Mouse (Mus musculus) intestine, embryonic 15.5 days (tissue): Measurements from ENCODE around the gene Ipo13. TPM values are rescaled to one million over a fixed set of nuclear protein-coding genes. Genes with fewer than 3 reads are reported as not detected.

Experiments used
- ATAC-seq: fragments of 200-750 bp; cut with Nextera tagmentation; 2 replicates; pipeline ENCODE4 v1.8.0; 2017; ENCODE audit warnings: moderate TSS enrichment, moderate library complexity
- H3K27ac ChIP-seq: fragments of 300-500 bp; sonication (generic); 2 replicates; pipeline ENCODE4 v1.5.1; 2015; ENCODE audit warnings: mild to moderate bottlenecking, inconsistent platforms
- H3K27me3 ChIP-seq: fragments of 300-500 bp; sonication (generic); replicated peaks from 2 replicates; pipeline ENCODE4 v1.6.1; 2015; ENCODE audit warnings: inconsistent platforms
- H3K36me3 ChIP-seq: fragments of 300-500 bp; sonication (generic); 2 replicates; pipeline ENCODE4 v1.6.1; 2015; ENCODE audit warnings: inconsistent platforms
- H3K4me1 ChIP-seq: fragments of 300-500 bp; sonication (generic); replicated peaks from 2 replicates; pipeline ENCODE4 v1.6.1; 2015; ENCODE audit warnings: inconsistent platforms
- H3K4me2 ChIP-seq: fragments of 300-500 bp; sonication (generic); replicated peaks from 2 replicates; pipeline ENCODE4 v1.6.1; 2015; ENCODE audit warnings: mild to moderate bottlenecking, inconsistent platforms
- H3K4me3 ChIP-seq: fragments of 300-500 bp; sonication (generic); replicated peaks from 2 replicates; pipeline ENCODE4 v1.5.1; 2015; ENCODE audit warnings: inconsistent platforms
- H3K9ac ChIP-seq: fragments of 300-500 bp; sonication (generic); 2 replicates; pipeline ENCODE4 v1.6.1; 2015; ENCODE audit warnings: inconsistent platforms
- H3K9me3 ChIP-seq: fragments of 300-500 bp; sonication (generic); 2 replicates; pipeline ENCODE4 v1.6.1; 2016; ENCODE audit warnings: inconsistent platforms
- WGBS: fragments of 180-500 bp; shearing (Covaris S2); methylation state at CpG from one replicate; pipeline ENCODE4 v1.1.7; 2015; 5-methylcytosine and 5-hydroxymethylcytosine counted together
- polyA plus RNA-seq: library from polyadenylated mRNA; unstranded; fragments of >200 nt; fragmentation: Nextera tagmentation; extraction: Ambion mirVana; gene quantifications from 2 replicates; pipeline ENCODE4 v1.2.1, GENCODE M21; 2015

Ipo13 gene
- polyA plus RNA-seq, 1 experiment from 2014 or later, result 34.9 TPM

DNA sequence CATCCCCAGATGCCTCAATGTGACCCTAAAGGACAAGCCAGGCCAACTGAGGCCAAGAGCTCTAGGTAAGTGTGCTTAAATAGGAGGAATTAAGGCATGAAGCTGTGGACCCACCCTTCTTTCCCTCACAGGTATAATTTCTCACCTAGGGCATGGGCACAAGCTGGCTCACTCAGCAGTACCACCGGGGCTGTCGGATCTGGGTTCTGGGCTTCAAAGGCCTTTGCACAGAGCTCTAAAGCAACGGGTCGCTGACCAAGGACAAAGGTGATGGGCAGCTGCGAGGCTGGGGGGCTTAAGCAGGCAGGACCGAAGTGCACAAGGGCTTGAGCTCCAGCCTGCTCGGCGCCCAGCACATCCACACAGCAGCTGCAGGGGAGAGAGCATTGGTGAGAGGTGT lies 24.0 kb downstream of the Ipo13 start:
- no peak overlapping the region for H3K27ac ChIP-seq
- H3K27me3 ChIP-seq, result no peaks in the 10 kb centered on the region
- no peaks in the 10 kb centered on the region for H3K9me3 ChIP-seq
- H3K36me3 ChIP-seq, result peaks cover 21% of the 10 kb centered on the region
- WGBS, result 93% methylated on average over 8 of the region's 8 CpGs
- H3K4me2 ChIP-seq, result peak overlapping the region; percentile 73
- peaks cover 23% of the 10 kb centered on the region for H3K4me1 ChIP-seq
- H3K9ac ChIP-seq, result 0 out of 2 replicates have a peak overlapping the region, but pooled peaks have one; percentile 55
- peak overlapping the region; percentile 71; the same call in 1 of the 2 replicates for H3K4me3 ChIP-seq
- no peak for ATAC-seq

GRCm38 (mm10) chr4:117890031-117890430 lies 24.8 kb downstream of the Ipo13 start:
- WGBS, result 93% methylated on average over 14 of the region's 14 CpGs
- H3K9ac ChIP-seq, result no peak overlapping the region
- H3K9me3 ChIP-seq, result no peaks in the 10 kb centered on the region
- H3K4me2 ChIP-seq, result no peak overlapping the region
- H3K4me1 ChIP-seq, result peaks cover 23% of the 10 kb centered on the region
- H3K27ac ChIP-seq, result no peak overlapping the region
- no peaks in the 10 kb centered on the region for H3K27me3 ChIP-seq
- H3K4me3 ChIP-seq, result no peak overlapping the region
- ATAC-seq, result no peak
- H3K36me3 ChIP-seq, result peaks cover 24% of the 10 kb centered on the region

DNA sequence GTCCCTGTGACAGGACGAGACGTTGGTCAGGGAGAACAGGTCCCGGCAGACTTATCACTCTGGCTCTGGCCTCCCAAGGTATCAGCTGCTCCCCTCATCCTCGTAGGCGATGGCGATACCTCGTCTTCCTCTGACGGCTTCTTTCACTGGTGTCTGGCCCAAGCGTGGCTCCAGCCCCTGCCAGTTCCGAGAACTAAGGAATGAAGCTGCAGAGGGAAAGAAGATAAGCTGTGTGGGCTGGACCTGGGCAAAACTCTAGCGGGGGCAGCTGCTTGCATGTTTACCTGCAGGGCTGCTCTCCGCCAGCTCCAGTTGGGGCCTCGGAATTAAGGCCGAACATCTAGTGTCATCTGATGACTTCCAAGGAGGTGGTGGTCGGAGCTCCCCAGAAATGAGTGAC lies 25.3 kb downstream of the Ipo13 start:
- H3K4me3 ChIP-seq, result no peak overlapping the region
- peaks cover 24% of the 10 kb centered on the region for H3K36me3 ChIP-seq
- H3K27ac ChIP-seq, result no peak overlapping the region
- H3K9me3 ChIP-seq, result no peaks in the 10 kb centered on the region
- H3K27me3 ChIP-seq, result no peaks in the 10 kb centered on the region
- WGBS, result 91% methylated on average over 15 of the region's 15 CpGs
- ATAC-seq, result no peak
- H3K9ac ChIP-seq, result no peak overlapping the region
- H3K4me2 ChIP-seq, result no peak overlapping the region
- peaks cover 23% of the 10 kb centered on the region for H3K4me1 ChIP-seq

- Histone ChIP-seq H3K4me1 (peaks cover 33% of the 10 kb centered on the region), H3K9me3 (no peaks in the 10 kb centered on the region), H3K4me2 (peak overlapping the region; percentile 89), H3K27ac (no peak overlapping the region), H3K27me3 (no peaks in the 10 kb centered on the region), H3K9ac (no peak overlapping the region), H3K4me3 (peak overlapping the region; percentile 95; the same call in 1 of the 2 replicates), H3K36me3 (peaks cover 17% of the 10 kb centered on the region)
- no peak for ATAC-seq
- WGBS, result 78% methylated on average over 2 of the region's 2 CpGs
Observed at GRCm38 (mm10) chr4:117887920-117888319, 26.9 kb downstream of the Ipo13 start.

DNA sequence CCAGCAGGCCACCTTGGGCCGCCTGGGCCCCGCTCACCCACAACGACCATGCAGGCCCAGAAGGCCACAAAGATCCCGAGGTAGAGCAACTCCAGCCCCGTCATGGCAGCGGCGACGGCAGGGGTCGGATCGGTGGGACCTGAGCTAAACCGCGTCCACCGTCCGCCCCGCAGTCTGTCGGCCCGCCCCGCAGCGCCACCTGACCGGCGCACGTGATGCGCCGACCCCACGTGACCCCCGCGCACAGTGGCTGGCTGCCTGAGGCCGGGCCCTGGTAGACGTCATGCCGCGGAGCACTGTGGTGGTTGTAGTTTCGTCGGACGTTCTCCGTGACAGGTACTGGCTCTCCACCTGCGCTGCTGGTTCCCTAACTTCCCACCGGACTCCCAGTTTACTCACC lies 27.7 kb downstream of the Ipo13 start, which contains the start of gene Atp6v0b:
Gene Atp6v0b, minus strand, starts transcription at position 201 of the 400 bp plus-strand sequence.
- WGBS, result under 1% methylated on average over 37 of the region's 37 CpGs
- Histone ChIP-seq H3K4me3 (peak within 1 kb of the TSS; percentile 95), H3K9ac (peak within 1 kb of the TSS; percentile 91), H3K27ac (peak within 1 kb of the TSS; percentile 56), H3K4me2 (peak within 1 kb of the TSS; percentile 89), H3K9me3 (no peaks in the 10 kb centered on the region), H3K4me1 (peaks cover 33% of the 10 kb centered on the region), H3K27me3 (no peaks in the 10 kb centered on the region), H3K36me3 (peaks cover 17% of the 10 kb centered on the region)
- peak; percentile 90 for ATAC-seq

DNA sequence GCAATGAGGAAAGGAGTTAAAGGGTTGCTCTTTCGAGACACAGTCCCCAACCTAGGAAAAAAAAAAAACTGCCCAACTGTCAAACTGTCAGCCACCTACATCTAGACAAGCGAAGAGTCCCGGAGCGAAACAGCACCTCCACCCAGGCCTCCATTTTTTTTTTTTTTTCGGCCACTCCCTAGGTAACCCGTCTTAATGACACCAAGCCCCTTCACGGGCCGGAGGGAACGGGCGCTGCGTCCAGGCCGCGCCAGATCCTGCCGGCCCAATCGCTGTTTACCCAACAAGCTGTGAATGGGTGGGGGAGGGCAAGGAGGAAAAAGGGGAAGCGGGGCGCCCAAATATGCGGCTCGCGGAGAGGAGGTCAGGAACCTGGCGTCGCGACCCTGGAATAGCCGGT lies 28.2 kb downstream of the Ipo13 start:
- Histone ChIP-seq H3K4me2 (peak overlapping the region; percentile 89), H3K9me3 (no peaks in the 10 kb centered on the region), H3K4me3 (peak overlapping the region; percentile 95), H3K9ac (peak overlapping the region; percentile 91), H3K27ac (peak overlapping the region; percentile 56), H3K27me3 (no peaks in the 10 kb centered on the region), H3K4me1 (peaks cover 33% of the 10 kb centered on the region), H3K36me3 (peaks cover 17% of the 10 kb centered on the region)
- peak; percentile 9; the same call in 1 of the 2 replicates for ATAC-seq
- WGBS, result 2% methylated on average over 24 of the region's 24 CpGs

GRCm38 (mm10) chr4:117885994-117886393 lies 28.8 kb downstream of the Ipo13 start:
- Histone ChIP-seq H3K27me3 (no peaks in the 10 kb centered on the region), H3K36me3 (peaks cover 17% of the 10 kb centered on the region), H3K27ac (no peak overlapping the region), H3K4me3 (peak overlapping the region; percentile 95), H3K4me1 (peaks cover 29% of the 10 kb centered on the region), H3K9ac (peak overlapping the region; percentile 91; the same call in 1 of the 2 replicates), H3K4me2 (peak overlapping the region; percentile 89), H3K9me3 (no peaks in the 10 kb centered on the region)
- ATAC-seq, result no peak
- WGBS, result 78% methylated on average over 9 of the region's 9 CpGs

GRCm38 (mm10) chr4:117885093-117885492 lies 29.7 kb downstream of the Ipo13 start:
- Histone ChIP-seq H3K4me1 (peaks cover 25% of the 10 kb centered on the region), H3K36me3 (peaks cover 12% of the 10 kb centered on the region), H3K9me3 (no peaks in the 10 kb centered on the region), H3K27ac (no peak overlapping the region), H3K4me2 (no peak overlapping the region), H3K4me3 (no peak overlapping the region), H3K27me3 (no peaks in the 10 kb centered on the region), H3K9ac (no peak overlapping the region)
- ATAC-seq, result no peak
- WGBS, result 96% methylated on average over 10 of the region's 10 CpGs

GRCm38 (mm10) chr4:117884146-117884545 lies 30.7 kb downstream of the Ipo13 start:
- peak overlapping the region; percentile 92 for H3K4me2 ChIP-seq
- H3K27me3 ChIP-seq, result no peaks in the 10 kb centered on the region
- H3K27ac ChIP-seq, result no peak overlapping the region
- peak overlapping the region; percentile 77; the same call in 1 of the 2 replicates for H3K4me3 ChIP-seq
- H3K9ac ChIP-seq, result no peak overlapping the region
- WGBS, result 100% methylated on average over 1 of the region's 1 CpGs
- H3K4me1 ChIP-seq, result peaks cover 25% of the 10 kb centered on the region
- ATAC-seq, result no peak
- no peaks in the 10 kb centered on the region for H3K9me3 ChIP-seq
- H3K36me3 ChIP-seq, result peaks cover 8% of the 10 kb centered on the region

DNA sequence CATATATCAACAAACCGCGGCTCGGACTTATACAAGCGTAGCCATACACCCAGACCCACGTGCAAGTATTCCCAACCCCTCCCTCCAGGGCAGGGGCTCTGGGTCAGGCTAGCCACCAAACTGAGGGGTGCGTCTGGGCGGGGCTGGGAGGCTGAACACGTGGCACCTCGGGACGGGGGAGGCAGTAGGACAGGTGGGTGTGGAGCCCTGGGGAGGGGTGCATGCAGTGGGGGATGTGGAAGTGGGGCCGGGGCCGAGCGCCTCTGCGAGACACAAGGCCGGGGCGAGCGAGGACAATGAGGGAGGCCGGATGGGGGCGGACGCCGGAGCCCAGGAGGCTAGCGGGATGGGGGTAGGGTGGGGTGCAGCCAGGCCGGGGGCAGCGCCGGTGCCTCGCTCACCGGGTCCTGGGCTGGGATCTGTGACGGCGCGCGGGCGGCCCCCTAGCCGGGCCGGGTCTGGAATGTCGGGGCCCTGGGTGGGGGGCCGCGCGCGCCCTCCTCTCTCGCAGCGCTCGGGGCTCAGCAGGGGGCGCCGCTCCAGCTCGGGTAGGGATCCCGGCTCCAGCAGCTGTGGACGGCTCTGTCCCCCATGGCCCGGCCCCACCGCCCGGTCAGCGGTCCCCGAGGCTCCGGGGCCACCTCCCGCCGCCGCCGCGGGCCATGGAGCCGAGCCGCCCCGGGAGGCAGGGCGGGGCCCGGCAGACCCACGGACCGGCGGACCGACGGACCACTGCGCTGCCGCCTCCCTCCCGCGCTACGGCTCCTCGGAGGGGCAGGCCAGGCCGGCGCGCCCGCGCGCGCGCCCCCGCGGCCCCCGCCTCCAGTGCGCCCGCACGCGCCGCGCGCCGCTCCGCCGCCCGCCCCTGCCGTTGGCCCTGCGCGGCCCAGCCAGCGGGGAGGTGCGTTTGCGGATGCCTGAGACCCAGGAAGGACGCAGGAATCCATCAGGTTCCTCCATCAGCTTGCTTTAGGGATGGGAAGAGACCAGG lies 31.8 kb downstream of the Ipo13 start, which contains the start of gene B4galt2:
Gene B4galt2, minus strand, starts transcription at position 787 of the 991 bp plus-strand sequence.
- Histone ChIP-seq H3K4me1 (peaks cover 25% of the 10 kb centered on the region), H3K4me2 (peak within 1 kb of the TSS; percentile 92), H3K4me3 (peak within 1 kb of the TSS; percentile 77), H3K36me3 (peaks cover 8% of the 10 kb centered on the region), H3K9me3 (no peaks in the 10 kb centered on the region), H3K27me3 (no peaks in the 10 kb centered on the region), H3K9ac (peak within 1 kb of the TSS; percentile 80), H3K27ac (peak within 1 kb of the TSS; percentile 64; the same call in 1 of the 2 replicates)
- ATAC-seq, result peak; percentile 56
- under 1% methylated on average over 93 of the region's 103 CpGs for WGBS

- Histone ChIP-seq H3K4me2 (no peak overlapping the region), H3K27me3 (no peaks in the 10 kb centered on the region), H3K4me1 (peaks cover 7% of the 10 kb centered on the region), H3K36me3 (peaks cover 17% of the 10 kb centered on the region), H3K4me3 (no peak overlapping the region), H3K9me3 (no peaks in the 10 kb centered on the region), H3K9ac (no peak overlapping the region), H3K27ac (no peak overlapping the region)
- ATAC-seq, result no peak
- 83% methylated on average over 5 of the region's 5 CpGs for WGBS
Observed at GRCm38 (mm10) chr4:117878703-117879102, 36.1 kb downstream of the Ipo13 start.

DNA sequence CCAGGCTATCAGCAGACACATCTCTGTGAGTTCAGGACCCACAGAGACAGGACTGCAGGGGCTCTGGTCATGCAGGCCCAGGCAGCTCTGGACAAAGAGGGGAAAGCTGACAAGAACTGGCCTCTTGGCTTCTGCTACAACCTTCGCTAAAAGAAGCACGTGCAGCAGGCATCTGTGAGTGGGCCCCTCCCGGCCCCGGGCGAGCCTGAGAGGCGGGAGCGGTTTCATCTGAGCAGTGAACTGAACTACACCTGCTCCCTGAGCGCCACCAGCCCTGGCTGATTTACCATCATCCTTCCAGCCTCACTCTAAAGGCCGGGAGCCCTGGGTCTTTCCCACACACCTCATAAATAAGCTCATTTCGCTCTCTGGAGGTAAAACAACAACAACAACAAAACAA lies 36.5 kb downstream of the Ipo13 start:
- ATAC-seq, result no peak
- Histone ChIP-seq H3K9ac (no peak overlapping the region), H3K27me3 (no peaks in the 10 kb centered on the region), H3K4me1 (peaks cover 4% of the 10 kb centered on the region; the same call in 1 of the 2 replicates), H3K4me3 (no peak overlapping the region), H3K4me2 (no peak overlapping the region), H3K9me3 (no peaks in the 10 kb centered on the region), H3K36me3 (peaks cover 20% of the 10 kb centered on the region), H3K27ac (no peak overlapping the region)
- 56% methylated on average over 10 of the region's 10 CpGs for WGBS
